Mouse (Mus musculus) cerebellum, adult 2 months (tissue): ENCODE results near the gene Kif3c.
"Not testable (repeated sequence)": the region's sequence is repeated elsewhere in the genome, so short reads cannot be mapped to it uniquely, and the experiment has no call there.

ENCODE experiments used
- CTCF ChIP-seq: fragments of 200-500 bp; IDR thresholded peaks from 2 replicates; pipeline ENCODE4 v1.5.1; 2011; ENCODE audit warnings: low read depth, mild to moderate bottlenecking, control low read depth, low read length, moderate library complexity, borderline replicate concordance; ENCODE audit not compliant: insufficient read depth
- POLR2A ChIP-seq: fragments of 200-500 bp; IDR thresholded peaks from 2 replicates; pipeline ENCODE4 v1.6.1; 2011; ENCODE audit warnings: low read length, control low read depth, borderline replicate concordance; ENCODE audit not compliant: insufficient read depth

DNA sequence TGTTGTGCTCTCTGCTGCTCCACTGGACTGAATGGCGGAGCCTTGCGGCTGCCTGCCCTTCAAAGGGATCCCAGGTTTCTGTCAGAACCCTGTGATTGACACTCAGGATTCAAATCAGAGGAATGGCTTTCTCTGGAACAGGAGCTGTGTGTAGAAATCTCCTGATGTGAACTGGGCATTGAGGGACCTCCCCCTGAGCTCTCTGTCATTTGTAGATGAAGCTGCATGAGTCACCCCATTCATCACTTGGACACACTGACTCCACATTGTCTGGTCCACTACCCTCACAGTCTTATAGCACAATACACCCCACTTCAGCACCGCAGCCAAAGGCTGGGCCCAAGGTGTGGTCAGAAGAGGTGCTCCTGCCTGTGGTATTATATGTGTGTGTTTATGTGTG is 40.7 kb downstream of the Kif3c start:
- not testable (repeated sequence) for TF ChIP-seq CTCF, POLR2A
